Mouse (Mus musculus) A20 (cell line): Measurements from ENCODE around the gene Ccdc51.
A peak's percentile ranks its signal among the peaks of the same experiment; 100 is the strongest.

Source experiments
- DNase-seq: peaks from one replicate; pipeline ENCODE4 v3.0.0-alpha.2; 2011; ENCODE audit warnings: low read depth, low spot score

Ccdc51 gene

DNA sequence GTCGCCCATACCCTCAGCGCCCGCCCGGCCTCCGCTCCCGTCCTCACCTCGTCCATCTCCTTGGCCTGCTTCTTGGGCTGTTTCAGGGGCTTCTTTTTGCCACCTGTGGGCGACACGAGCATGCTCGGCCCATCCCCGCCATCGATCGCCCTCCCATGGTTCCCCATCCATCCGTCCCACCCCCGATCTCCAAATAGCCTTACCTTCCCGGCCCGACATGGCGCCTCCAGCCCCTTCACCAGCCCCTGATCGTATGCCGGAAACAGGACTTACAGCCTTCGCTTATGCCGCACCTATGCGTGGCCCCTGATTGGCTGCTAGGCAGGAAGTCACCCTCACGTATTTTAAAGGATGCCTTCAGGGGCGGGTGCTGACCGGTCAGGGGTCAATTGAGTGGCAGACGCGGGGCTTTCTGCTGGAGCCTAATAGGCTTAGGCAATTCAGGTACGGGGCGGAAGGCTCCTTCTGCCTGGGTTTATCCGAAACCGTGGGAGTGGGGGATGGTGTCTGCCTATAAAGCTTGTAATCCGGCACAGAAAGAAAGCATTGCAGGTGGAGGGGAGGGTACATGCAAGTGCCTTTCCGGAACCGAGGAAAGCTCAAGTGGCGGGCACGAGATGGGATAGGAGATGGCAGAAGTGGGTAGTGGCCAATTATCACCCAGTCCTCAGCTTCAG is at the start of gene Ccdc51, which contains the start of gene Tma7:
TSS of gene Ccdc51 (plus strand) at position 370 of the 677 bp plus-strand sequence.
TSS of gene Tma7 (minus strand) at position 464 of the 677 bp plus-strand sequence.
- DNase-seq, result peak; percentile 94

DNA sequence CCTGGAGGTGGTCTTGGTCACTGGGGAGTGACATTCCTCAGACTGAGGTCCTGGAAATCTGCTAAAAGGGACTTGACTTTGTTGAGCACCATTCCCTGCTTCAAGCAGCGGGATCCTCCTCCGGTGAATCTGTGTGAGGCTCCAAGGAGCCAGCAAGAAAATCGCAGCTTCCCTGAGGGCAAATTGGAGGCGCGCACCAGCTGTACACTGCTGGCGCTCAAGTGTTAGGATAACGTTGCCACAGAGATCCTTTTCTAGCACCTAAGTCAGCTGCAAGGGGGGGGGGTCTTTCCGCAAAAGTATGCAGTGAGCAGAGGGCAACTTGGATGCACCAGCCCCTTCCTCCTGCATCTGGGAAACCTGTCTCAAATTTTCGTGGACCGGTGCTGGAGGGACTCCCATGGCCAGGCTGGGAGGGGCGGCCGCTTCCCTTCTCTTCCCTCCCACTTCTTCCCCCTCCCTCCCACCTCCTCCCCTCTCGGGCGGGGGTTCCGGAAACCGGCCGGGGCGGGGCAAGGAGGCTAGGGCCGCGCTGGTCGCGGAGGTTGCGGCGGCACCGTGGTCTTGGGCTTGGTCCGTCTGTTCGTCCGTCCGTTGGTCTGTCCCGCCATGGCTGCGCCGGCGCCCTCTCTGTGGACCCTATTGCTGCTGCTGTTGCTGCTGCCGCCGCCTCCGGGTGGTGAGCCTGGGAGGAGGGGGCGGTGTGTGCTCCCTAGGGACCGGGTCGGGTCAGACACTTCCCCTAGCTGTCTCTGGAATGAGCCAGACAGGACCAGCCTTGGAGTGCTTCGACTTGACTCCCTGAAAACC is 44.0 kb upstream of the Ccdc51 start, which contains the start of gene Shisa5:
TSS of gene Shisa5 (plus strand) at position 480 of the 810 bp plus-strand sequence.
- peak; percentile 63 for DNase-seq

DNA sequence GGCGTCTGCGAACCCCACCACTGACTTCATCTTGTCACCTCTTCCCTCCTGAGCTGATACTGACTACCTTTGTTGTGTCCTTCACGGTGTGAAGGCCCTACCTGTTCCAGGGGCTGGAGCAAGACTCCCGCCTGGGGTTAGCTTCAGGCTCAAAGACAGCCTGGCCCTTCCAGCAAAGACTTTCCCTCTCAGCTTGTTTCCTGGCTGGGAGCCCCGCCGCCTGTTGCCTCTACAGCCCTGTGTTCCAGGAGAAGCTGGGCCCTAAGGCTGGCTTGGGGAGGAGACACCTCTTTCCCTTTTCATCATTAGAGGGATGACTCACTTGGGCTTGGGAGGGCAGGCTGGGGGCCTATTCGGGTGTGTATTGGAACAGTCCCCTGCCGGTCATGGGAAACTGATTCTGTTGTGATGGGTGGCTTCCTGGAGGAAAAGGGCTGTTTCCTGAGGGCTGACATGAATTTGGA is 43.4 kb upstream of the Ccdc51 start:
- no peak for DNase-seq

DNA sequence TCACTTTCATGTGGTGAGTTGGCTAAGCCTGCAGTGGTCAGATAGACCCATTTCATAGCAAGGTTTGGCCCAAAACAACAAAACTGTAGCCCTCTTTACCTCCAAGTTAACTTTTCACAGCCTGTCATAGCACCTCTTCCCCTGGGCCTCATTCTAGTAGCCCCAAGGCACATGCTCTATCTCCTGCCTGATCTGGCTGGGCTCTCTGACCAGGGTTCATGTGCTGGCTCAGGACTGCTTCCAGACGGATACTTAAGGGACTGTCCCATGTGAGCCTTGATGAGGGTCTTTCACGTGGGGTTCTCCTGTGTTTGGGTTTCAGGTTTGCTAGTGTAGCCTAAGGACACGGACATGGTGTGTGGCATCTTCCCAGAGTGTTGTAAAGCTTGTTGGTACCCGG is 42.6 kb upstream of the Ccdc51 start:
- DNase-seq, result no peak

DNA sequence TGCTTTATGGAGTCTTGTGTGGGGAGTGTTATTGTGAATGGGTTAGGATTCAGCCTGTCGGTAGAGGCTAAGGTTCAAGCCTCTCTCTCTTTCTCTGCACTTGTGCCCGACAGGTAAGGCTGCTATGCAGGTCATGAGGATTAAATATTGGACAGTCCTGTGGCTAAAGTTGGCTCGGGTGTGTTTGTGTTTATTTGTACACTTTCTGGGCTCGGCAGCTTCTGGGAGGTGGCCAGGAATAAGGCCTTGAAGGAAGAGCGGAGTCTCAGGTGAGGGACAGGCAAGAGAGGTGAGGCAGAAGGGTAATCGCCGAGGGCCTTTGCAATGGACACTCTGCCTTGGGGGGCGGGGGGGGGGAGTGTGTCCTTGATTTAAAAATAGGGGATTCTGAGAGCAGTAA is 42.1 kb upstream of the Ccdc51 start:
- DNase-seq, result no peak

DNA sequence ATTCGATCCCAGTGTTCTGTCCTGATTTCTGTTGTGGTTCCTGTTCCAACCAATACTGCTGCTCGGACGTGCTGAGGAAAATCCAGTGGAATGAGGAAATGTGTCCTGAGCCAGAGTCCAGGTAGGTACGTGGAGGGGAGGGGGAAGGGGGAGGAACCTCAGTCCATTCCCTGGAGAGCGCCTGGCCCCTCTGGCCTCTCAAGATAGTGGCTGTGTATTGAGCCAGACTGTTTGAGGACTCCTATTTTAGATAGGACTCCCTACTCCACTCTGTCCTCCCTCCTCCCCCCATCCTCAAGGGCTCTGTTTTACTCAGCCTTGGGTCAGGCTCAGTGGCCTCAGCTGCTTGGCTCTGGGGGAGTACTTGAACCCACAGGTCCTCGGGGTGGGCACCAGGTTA is 41.4 kb upstream of the Ccdc51 start:
- no peak for DNase-seq

DNA sequence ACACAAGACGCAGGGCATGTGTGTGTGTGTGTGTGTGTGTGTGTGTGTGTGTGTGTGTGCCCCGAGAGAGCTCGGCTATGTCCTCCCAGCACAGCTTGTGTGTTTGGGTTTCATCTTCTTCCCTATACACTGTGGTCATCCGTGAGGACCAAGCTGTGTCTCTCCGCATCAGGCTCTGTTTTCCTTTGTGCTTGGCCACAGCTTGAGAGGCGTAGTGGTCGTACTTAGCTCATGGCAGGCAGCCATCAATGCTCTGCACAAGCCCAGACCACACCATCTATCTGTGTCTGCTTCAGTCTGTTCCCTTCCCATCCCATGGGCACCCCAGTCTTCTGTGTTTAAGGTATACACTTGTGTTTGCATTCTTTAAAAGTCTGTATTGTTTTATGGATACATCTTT is 40.9 kb upstream of the Ccdc51 start:
- DNase-seq, result no peak

DNA sequence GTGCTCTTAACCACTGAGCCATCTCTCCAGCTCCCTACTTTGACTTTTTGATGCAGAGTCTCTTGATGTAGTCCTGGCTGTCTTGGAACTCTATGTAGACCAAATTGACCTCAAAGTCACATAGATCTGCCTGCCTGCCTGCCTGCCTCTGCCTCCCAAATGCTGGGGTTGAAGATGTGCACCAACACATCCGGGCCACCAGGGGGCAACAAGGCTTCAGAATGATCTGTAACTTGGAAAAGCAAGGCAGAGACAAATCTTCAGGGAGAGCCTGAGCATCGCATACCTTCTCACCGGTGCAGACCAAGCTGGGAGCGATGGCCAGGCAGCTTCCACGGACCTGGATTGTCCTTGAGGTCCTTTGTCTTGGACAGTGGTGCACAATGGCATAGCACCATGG is 36.0 kb upstream of the Ccdc51 start:
- peak; percentile 85 for DNase-seq

DNA sequence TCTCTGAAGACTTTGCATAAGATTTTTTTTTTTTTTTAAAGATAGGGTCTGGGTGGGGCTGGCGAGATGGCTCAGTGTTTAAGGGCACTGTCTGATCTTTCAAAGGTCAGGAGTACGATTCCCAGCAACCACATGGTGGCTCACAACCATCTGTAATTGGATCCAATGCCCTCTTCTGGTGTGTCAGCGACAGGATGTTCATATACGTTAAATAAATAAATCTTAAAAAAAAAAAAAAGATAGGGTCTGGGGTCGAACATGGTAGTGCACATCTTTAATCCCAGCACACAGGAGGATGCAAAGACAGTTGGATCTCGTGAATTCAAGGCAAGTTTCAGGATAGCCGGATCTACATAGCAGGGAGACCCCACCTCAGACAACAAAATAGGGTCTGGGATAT is 33.0 kb upstream of the Ccdc51 start:
- DNase-seq, result peak; percentile 43

DNA sequence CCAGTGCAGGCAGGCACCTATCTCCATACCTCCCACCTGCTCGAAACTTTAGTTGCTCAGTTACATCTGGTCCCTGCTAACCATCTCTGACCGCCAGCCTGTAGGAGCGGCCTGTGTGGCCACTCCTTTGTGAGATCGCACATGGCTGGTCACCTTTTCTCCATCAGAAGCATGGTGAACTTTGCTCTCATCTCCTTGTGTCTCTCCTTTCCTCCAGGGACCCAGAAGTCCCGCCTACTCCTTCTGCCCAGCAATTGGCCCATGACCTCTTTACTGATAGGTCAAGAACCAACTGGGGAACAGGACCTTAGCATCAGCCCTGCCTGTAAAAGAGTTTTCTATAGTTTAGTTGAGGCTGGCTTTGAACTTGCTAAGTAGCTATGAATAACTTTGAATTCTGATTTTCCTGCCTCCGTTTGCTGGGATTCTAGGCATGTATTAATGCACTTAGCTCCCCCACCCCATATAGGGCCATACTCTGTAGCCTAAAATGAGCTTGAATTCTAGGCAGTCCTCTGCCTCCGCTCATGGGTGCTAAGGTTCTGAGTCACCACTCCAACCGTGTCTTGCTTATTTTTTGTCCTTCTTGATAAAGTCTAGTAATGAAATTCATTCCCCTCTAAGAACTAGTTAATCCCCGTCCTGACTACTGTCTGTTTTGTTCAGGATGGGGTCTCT is 32.2 kb upstream of the Ccdc51 start:
- peak; percentile 89 for DNase-seq

DNA sequence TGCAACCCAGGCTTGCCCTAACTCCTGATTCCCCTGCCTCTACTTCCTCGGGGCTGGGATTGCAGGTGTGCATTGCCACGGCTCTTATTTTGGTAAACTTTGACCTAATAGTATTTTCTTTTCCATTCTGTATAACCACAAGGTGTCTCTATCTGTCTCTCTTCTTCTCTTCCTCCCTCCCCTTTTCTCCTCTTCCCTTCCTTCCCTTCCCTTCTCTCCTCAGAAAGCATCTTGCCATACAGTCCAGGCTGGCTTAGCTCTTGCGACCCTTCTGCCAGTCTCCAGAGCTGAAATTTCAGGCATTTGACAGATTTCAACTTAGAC is 31.7 kb upstream of the Ccdc51 start:
- peak; percentile 79 for DNase-seq

DNA sequence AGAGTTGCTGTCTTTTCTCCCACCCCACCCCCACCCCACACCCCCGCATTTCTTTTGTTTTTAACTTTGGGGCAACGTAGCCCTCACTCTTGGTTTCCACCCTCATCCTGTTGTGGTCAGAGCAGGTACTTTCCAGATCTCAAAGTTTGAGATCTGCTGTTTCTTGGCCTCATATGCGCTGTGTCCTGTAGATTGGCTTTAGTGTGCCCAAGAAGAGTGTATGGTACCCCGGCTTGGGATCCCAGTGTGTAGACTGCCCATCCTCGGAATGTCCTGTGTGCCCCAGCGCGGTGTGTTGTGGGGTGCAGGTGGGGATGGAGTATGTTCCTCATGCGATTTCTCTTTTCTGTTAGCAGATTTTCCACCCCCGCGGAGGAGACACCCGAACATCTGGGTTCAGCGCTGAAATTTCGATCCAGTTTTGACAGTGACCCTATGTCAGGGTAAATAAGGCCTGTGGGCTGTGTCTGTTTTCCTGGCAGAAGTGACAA is 31.2 kb upstream of the Ccdc51 start:
- DNase-seq, result peak; percentile 85

DNA sequence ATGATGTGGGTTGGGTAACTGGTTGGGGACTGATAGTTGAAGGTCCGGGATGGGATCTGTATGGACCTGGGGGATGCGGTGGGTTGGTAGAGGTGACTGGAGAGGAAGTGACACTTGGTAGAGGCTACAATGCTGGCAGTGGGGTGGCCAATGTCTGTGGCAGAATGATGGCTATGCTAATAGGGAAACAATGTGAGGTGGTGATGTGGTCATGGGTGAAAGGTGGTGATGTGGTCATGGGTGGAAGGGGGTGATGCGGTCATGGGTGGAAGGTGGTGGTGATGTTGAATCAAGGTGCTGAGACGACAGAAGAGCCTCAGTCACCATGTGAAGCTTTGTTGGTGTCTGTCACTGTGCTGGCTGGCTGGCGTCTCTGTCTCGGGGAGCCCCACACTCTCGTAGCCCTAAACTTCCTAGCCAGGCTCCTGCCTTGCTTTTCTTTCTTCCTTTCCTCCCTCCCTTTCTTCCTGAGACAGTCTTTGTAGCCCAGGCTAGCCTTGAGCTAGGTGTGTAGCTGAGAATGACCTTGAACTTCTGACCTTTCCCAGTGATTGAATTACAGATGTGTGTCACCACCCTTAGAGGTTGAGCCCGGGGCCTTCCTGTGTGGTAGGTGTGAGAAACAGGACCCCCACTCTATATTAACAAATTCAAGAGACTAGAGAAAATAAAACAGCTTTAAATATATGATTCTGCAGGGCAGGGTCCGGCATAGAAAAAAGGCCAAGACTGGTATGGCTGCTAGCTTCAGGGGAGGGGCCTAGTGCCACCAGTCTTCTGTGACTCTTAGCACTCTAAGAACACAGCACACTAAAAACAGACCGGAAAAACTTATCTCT is 30.4 kb upstream of the Ccdc51 start:
- peak; percentile 76 for DNase-seq

DNA sequence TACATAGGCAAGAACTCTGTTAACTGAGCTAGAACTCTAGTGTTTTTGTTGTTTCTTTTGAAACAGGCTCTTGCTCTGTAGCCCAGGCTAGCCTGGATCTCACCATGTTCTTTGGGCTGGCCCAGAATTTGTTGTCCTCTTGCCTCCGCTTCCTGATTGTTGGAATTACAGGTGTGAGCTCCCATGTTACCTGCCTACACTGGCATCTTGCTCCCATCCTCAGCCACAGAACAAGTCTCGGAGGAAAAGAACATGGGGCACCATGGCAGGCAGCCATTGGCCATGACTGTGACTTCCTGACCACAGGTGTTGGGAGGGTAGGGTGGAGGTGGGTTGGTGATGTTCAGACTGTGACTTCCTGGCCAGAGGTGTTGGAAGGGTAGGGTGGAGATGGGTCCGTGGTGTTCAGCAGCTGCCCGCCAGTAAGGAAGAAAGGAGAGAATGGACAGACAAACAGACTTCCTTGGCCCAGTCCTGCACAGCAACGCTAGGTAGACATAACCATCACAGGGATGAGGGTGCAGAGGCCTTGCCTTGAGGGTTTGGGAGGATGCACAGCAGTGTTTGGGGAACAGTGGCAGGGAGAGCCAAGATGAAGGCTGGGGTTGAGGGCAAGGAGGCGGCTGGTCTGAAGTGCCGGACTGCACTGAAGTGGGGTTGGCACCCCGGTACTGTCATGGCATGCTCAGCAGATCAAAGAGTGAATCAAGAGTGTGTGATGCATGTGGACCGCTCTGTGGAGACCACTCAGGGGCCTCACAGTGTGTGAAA is 29.6 kb upstream of the Ccdc51 start:
- DNase-seq, result no peak

DNA sequence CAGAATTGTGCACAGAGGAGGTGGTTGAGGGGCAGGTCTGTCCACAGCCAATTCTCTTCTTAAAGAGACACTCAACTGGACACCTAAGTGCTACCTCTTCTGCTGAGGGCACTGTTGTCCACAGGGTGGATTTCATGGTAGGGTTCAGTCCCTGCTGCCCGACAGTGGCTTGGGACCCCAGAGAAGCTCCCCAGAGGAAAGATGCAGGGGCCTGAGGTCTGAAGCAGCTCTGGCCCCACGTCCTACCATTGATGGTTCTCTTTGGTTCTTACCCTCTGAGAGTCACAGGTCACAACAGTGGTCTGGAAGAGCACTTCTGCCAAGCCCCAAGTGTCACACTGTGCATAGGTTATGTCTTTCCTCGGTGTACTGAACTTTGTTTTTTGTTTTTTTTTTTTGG is 28.9 kb upstream of the Ccdc51 start:
- no peak for DNase-seq

DNA sequence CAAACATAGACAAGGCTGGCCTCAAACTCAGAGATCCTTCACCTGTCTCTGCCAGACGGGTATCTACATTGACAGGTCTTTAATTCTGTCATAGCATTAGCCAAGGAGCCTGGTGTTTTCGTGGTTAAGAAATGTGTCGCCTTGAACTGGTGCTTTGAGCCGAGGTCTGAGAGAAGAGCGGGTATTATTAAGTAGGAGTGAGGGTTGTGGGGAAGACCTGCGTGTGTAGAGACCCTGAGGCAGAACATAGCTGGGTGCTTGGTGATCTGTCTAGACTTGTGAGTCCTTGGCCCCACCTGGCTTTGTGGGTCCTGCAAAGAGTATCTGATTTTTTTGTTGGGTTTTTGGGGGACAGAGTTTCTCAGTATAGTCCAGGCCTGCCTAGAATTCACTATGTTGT is 28.4 kb upstream of the Ccdc51 start:
- peak; percentile 30 for DNase-seq

DNA sequence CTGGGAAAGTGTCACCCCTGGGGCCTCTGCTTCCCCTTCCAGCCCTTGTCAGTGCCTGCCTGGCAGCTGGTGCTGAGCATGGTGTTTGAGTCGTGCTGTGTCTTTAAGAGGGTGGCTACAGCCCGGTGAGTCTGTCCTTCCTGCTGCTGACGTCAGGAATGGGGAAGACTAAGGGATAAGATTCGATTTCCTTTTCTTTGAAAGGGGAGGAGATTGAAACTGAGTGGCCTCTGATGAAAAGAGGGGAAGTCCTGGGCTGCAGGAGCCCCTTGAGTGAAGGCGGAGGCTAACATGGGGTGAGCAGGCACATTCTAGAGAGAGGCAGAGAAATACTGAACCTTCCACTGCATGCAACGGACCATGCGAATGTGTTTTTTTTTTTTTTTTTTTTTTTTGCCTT is 27.6 kb upstream of the Ccdc51 start:
- peak; percentile 84 for DNase-seq

DNA sequence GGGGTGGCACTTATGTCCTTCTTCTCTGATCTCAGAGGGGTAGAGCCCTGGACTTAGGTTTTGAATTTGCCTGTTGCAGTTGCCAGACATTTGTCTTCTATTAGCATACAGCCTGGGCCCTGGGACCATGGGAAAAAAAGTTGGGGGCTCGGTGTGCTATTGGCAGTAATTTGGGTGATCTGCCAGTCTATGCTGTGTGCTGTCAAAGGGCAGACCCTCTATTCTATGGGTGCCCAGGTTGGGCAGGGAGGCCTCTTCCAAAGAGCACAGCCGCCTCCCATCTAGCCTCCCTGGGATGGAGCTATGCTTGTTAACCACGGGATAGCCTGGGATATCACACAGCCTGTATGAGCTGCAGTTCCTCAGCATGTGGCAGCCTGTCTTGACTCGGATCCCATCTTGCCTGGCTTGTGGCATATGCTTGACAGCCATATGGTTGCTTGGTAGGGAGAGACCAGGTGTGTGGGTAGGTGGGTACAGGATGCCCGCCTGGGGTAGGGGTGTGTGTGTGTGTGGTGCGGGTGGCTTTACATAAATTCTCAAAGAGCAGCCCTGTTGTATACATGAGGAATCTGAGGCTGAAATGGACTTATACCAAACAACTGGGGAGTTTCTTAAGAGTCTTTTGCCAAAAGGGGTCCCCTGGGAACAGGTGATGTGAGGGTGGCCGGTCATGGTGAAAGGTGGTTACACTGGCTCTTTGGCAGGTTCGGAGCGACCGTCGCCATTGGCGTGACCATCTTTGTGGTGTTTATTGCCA is 26.8 kb upstream of the Ccdc51 start:
- DNase-seq, result peak; percentile 25

DNA sequence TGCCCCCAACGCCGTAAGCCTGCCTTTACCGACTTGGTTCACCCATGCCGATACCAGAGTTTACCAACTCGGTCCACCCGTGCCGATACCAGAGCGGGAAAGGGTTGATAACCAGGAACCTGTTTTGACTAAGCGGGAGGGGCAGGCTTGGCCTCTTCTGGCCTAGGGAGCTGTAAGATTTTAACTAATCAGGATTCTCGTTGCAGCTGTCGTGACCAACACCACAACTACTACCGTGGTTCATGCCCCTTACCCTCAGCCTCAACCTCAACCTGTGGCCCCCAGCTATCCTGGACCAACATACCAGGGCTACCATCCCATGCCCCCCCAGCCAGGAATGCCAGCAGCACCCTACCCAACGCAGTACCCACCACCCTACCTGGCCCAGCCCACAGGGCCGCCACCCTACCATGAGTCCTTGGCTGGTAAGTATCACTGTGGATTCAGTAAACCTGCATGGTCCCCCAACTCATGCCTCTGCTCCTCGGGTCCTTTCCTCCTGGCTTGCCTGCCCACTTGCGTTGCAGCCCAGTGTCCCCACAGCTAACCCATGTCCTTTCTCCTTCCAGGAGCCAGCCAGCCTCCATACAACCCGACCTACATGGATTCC is 26.1 kb upstream of the Ccdc51 start:
- peak; percentile 36 for DNase-seq
